Mouse (Mus musculus) adrenal gland, postnatal 4 days (tissue): ENCODE data around the gene 4931414P19Rik. TPM values are rescaled to one million over a fixed set of nuclear protein-coding genes. Genes with fewer than 3 reads are reported as not detected.

ENCODE experiments used
- DNase-seq, 2 experiments: peaks; one replicate each; pipeline ENCODE4 v3.0.0; 2021 to 2022; ENCODE audit warnings: low spot score in 2 of 2, mixed read lengths in 2 of 2
- microRNA-seq: library from miRNA; unstranded; fragments of <30 nt; microRNA quantifications from one replicate; pipeline ENCODE4 v1.2.0, GENCODE M21; 2021
- total RNA-seq, 2 experiments: library from RNA; stranded (reverse); gene quantifications; 2 replicates each; pipeline ENCODE4 v1.2.3; 2021

The 4931414P19Rik gene
- total RNA-seq, 2 experiments from 2014 or later = 6.4 to 7.8 TPM

DNA sequence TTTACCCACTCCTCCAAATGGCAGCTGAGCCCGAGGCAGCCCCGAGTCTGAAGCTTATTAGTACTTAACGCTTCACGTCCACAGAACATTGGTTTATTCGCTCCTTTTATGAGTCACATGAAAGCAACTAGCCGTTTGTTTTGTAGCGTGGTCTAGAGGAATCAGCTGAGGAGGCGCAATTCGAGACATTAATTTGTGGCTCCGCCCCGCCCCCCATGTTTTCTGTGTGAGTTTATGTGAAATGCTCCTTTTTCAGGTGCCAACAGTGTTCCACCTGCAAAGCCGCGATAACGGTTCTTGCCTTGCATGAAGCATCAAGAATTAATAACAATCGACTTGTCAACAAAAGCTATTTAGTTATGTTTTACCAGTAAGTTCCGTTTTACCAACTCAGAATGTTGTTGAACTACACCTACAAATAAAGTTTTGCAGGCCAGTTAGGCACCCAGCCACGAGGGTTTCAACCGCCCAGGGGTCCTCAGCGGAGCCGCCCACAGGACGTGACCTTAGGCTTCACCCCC, 52.3 kb downstream of the 4931414P19Rik start:
- no peak for DNase-seq

DNA sequence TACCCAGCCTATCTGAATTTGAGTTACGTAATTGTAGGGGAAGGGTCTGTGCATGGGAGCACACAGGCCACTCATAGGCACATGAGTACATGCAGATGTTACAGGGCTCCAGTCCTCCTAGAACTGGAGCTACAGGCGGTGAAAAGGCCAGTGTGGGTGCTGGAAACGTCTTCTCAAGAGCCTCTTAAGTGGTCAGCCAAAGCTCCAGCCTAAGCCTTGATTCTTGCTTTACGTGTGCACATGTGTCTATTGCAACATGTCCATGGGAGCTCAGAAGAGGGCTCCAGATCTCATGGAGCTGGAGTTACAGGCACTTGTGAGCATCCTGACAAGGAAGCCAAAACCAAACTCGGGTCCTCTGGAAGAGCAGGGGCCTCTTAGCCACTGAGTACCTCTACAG, 61.1 kb downstream of the 4931414P19Rik start:
- DNase-seq = no peak

DNA sequence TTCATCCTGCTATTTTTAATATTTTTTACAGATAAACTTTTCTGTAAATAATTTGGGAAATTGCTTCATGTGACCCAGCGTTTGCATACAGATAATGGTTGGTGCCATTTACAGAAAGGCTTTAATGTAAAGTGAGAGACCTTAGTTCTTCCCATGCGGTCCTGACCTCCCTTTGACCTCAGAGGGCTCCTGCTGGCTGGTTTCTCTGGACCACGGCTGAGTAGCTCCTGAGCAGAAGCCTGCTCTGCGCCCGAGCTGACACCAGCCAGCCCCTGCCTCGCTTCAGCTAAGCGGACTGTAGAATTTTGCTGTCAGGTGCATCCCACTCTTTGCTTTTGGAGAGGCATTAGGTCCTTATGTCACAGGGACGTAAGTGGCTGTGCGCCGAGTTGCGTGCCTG, 65.0 kb downstream of the 4931414P19Rik start:
- DNase-seq = no peak

DNA sequence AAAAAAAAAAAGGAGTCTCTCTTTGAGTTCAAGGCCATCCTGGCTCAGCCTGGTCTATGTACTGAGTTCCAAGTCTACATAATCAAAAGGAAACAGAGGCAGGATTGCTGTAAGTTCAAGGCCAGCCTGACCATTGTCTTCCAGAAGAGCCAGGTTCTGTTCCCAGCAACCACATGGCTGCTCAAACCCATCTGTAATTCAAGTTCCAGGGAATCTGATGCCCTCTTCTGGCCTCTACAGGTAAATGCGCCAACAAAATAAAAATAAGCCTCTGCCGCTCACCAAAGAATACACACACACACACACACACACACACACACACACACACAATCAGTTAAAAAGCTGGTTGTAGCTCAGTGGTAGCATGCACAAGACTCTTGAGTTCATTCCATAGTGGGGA, 67.2 kb downstream of the 4931414P19Rik start:
- DNase-seq = no peak

Small RNAs within 50 kb of the gene (microRNA-seq; reads per million reads assigned to microRNA genes)
- gene Mir686 = not detected
- gene Mir6948 = 1.1 reads per million

Other genes starting within 250 kb of the 4931414P19Rik start
- 100 to 1,000 TPM; 147 to 149 TPM for gene Oxa1l, start 245.2 kb downstream of the 4931414P19Rik start, total RNA-seq
- 10 to 100 TPM in 1 of 2 experiments, 1 to 10 TPM in 1; 8.0 to 18.2 TPM for gene Slc7a7, start 188.2 kb downstream of the 4931414P19Rik start, total RNA-seq
- gene Mrpl52, start 179.1 kb downstream of the 4931414P19Rik start, total RNA-seq = 100 to 1,000 TPM; 219 to 235 TPM
- 100 to 1,000 TPM; 215 to 216 TPM for gene Mmp14, start 174.4 kb downstream of the 4931414P19Rik start, total RNA-seq
- gene Lrp10, start 141.9 kb downstream of the 4931414P19Rik start, total RNA-seq = 10 to 100 TPM; 77.0 to 88.0 TPM
- 1 to 10 TPM; 1.6 to 2.3 TPM for gene Rem2, start 129.9 kb downstream of the 4931414P19Rik start, total RNA-seq
- gene Prmt5, start 88.5 kb downstream of the 4931414P19Rik start, total RNA-seq = 10 to 100 TPM; 47.0 to 51.8 TPM
- gene Haus4, start 51.4 kb downstream of the 4931414P19Rik start, total RNA-seq = 10 to 100 TPM; 45.6 to 52.5 TPM
- 10 to 100 TPM; 27.3 to 27.5 TPM for gene Ajuba, start 28.4 kb downstream of the 4931414P19Rik start, total RNA-seq
- gene Psmb5, start 12.0 kb upstream of the 4931414P19Rik start, total RNA-seq = 100 to 1,000 TPM; 219 to 220 TPM
- gene Psmb11, start 15.4 kb upstream of the 4931414P19Rik start, total RNA-seq = not detected
- gene Gm17606, start 35.0 kb upstream of the 4931414P19Rik start, total RNA-seq = not detected
- gene Cdh24, start 35.4 kb upstream of the 4931414P19Rik start, total RNA-seq = 1 to 10 TPM; 4.0 to 5.2 TPM
- gene 1700123O20Rik, start 80.2 kb upstream of the 4931414P19Rik start, total RNA-seq = 10 to 100 TPM; 38.2 to 43.0 TPM
- 100 to 1,000 TPM; 252 to 273 TPM for gene Acin1, start 80.9 kb upstream of the 4931414P19Rik start, total RNA-seq
- under 1 TPM; 0.11 TPM for gene Gm29776, start 92.8 kb upstream of the 4931414P19Rik start, total RNA-seq
- gene Cebpe, start 106.2 kb upstream of the 4931414P19Rik start, total RNA-seq = 1 to 10 TPM in 1 of 2 experiments, under 1 TPM in 1; 0.78 to 1.6 TPM
- 10 to 100 TPM; 60.0 to 66.7 TPM for gene Slc7a8, start 176.0 kb upstream of the 4931414P19Rik start, total RNA-seq
- under 1 TPM; 0.37 to 0.42 TPM for gene Rnf212b, start 208.1 kb upstream of the 4931414P19Rik start, total RNA-seq